Mouse (Mus musculus) intestine, postnatal 0 days (tissue): ENCODE results near the gene Gm49425. TPM values are rescaled to one million over a fixed set of nuclear protein-coding genes. Genes with fewer than 3 reads are reported as not detected.
A peak's percentile ranks its signal among the peaks of the same experiment; 100 is the strongest.
"Not testable (repeated sequence)": the region's sequence is repeated elsewhere in the genome, so short reads cannot be mapped to it uniquely, and the experiment has no call there.

Experiments
- ATAC-seq: fragments of 200-750 bp; cut with Nextera tagmentation; 2 replicates; pipeline ENCODE4 v1.8.0; 2017; ENCODE audit warnings: mild to moderate bottlenecking, moderate TSS enrichment, moderate library complexity
- H3K27ac ChIP-seq: fragments of 300-500 bp; sonication (generic); 2 replicates; pipeline ENCODE4 v1.5.1; 2014; ENCODE audit warnings: mild to moderate bottlenecking, low read depth, low read length, moderate library complexity
- H3K27me3 ChIP-seq: fragments of 300-500 bp; sonication (generic); replicated peaks from 2 replicates; pipeline ENCODE4 v1.6.1; 2014; ENCODE audit warnings: low read length, mixed read lengths; ENCODE audit not compliant: control insufficient read depth, insufficient read depth
- H3K36me3 ChIP-seq: fragments of 300-500 bp; sonication (generic); 2 replicates; pipeline ENCODE4 v1.6.1; 2014; ENCODE audit warnings: mild to moderate bottlenecking, moderate library complexity; ENCODE audit not compliant: control insufficient read depth, insufficient read depth
- H3K4me1 ChIP-seq: fragments of 300-500 bp; sonication (generic); replicated peaks from 2 replicates; pipeline ENCODE4 v1.6.1; 2014; ENCODE audit warnings: antibody characterized with exemption, low read length, mixed read lengths; ENCODE audit not compliant: control insufficient read depth, insufficient read depth
- H3K4me2 ChIP-seq: fragments of 300-500 bp; sonication (generic); replicated peaks from 2 replicates; pipeline ENCODE4 v1.6.1; 2014; ENCODE audit warnings: low read depth, mild to moderate bottlenecking, moderate library complexity
- H3K4me3 ChIP-seq: fragments of 300-500 bp; sonication (generic); 2 replicates; pipeline ENCODE4 v1.5.1; 2014; ENCODE audit warnings: low read depth, low read length
- H3K9ac ChIP-seq: fragments of 300-500 bp; sonication (generic); 2 replicates; pipeline ENCODE4 v1.6.1; 2014; ENCODE audit warnings: mild to moderate bottlenecking, low read depth, low read length
- H3K9me3 ChIP-seq: fragments of 300-500 bp; sonication (generic); 2 replicates; pipeline ENCODE4 v1.6.1; 2016; ENCODE audit warnings: mixed run types; ENCODE audit not compliant: control insufficient read depth
- CTCF ChIP-seq: sonication (generic); IDR thresholded peaks from 2 replicates; pipeline ENCODE4 v1.5.1; 2016; ENCODE audit warnings: low read depth, mild to moderate bottlenecking, control low read depth, antibody characterized with exemption, moderate library complexity
- WGBS: fragments of 180-500 bp; shearing (Covaris S2); extraction: QIAGEN DNeasy Blood & Tissue Kit; methylation state at CpG from one replicate; pipeline ENCODE4 v1.1.7; 2014; 5-methylcytosine and 5-hydroxymethylcytosine counted together
- polyA plus RNA-seq: library from polyadenylated mRNA; unstranded; fragments of >200 nt; fragmentation: Nextera tagmentation; extraction: Ambion mirVana; gene quantifications from 2 replicates; pipeline ENCODE4 v1.2.1, GENCODE M21; 2015

The Gm49425 gene
- polyA plus RNA-seq: not detected in 2 replicates

- not testable (repeated sequence) for H3K36me3 ChIP-seq, H3K9ac ChIP-seq, H3K27ac ChIP-seq, H3K27me3 ChIP-seq, ATAC-seq, H3K4me3 ChIP-seq, H3K4me1 ChIP-seq, H3K4me2 ChIP-seq, H3K9me3 ChIP-seq
- WGBS: 71% methylated on average over 2 of the region's 2 CpGs
Measured at GRCm38 (mm10) chr15:101517161-101517560, at the start of gene Gm49425. Gene Gm49425 (minus strand): TSS chr15:101517261.

GRCm38 (mm10) chr15:101562850-101563249 is 45.8 kb upstream of the Gm49425 start, which contains the start of gene Krt90:
Gene Krt90 (minus strand): TSS chr15:101562950.
- ATAC-seq: no peak
- Histone ChIP-seq H3K4me2 (no peak within 1 kb of the TSS), H3K9me3 (no peaks in the 10 kb centered on the region), H3K4me1 (no peaks in the 10 kb centered on the region), H3K27me3 (0 out of 2 replicates have a peak, but pooled peaks cover 4% of the 10 kb centered on the region), H3K36me3 (no peaks in the 10 kb centered on the region), H3K4me3 (no peak within 1 kb of the TSS), H3K9ac (no peak within 1 kb of the TSS), H3K27ac (no peak within 1 kb of the TSS)
- 67% methylated on average over 5 of the region's 5 CpGs for WGBS
- TF ChIP-seq CTCF: no peak

GRCm38 (mm10) chr15:101558034-101558646 is 41.1 kb upstream of the Gm49425 start:
- H3K9ac ChIP-seq: no peak overlapping the region
- H3K4me2 ChIP-seq: no peak overlapping the region
- no peak for ATAC-seq
- TF ChIP-seq CTCF: no peak
- no peaks in the 10 kb centered on the region for H3K36me3 ChIP-seq
- WGBS: 7% methylated on average over 7 of the region's 7 CpGs
- 0 out of 2 replicates have a peak, but pooled peaks cover 4% of the 10 kb centered on the region for H3K27me3 ChIP-seq
- H3K27ac ChIP-seq: no peak overlapping the region
- H3K4me1 ChIP-seq: no peaks in the 10 kb centered on the region
- H3K4me3 ChIP-seq: no peak overlapping the region
- H3K9me3 ChIP-seq: no peaks in the 10 kb centered on the region

GRCm38 (mm10) chr15:101553169-101553568 is 36.1 kb upstream of the Gm49425 start:
- no peak overlapping the region for H3K9ac ChIP-seq
- no peak overlapping the region for H3K4me3 ChIP-seq
- H3K27ac ChIP-seq: no peak overlapping the region
- no peaks in the 10 kb centered on the region; the same call in 1 of the 2 replicates for H3K27me3 ChIP-seq
- H3K9me3 ChIP-seq: no peaks in the 10 kb centered on the region
- ATAC-seq: no peak
- peak; percentile 19 for TF ChIP-seq CTCF
- no peaks in the 10 kb centered on the region for H3K4me1 ChIP-seq
- 1% methylated on average over 9 of the region's 11 CpGs for WGBS
- H3K4me2 ChIP-seq: no peak overlapping the region
- no peaks in the 10 kb centered on the region for H3K36me3 ChIP-seq

- no peak overlapping the region for H3K27ac ChIP-seq
- H3K9ac ChIP-seq: no peak overlapping the region
- ATAC-seq: no peak
- TF ChIP-seq CTCF: no peak
- H3K4me1 ChIP-seq: no peaks in the 10 kb centered on the region
- WGBS: 72% methylated on average over 8 of the region's 8 CpGs
- no peak overlapping the region for H3K4me3 ChIP-seq
- no peaks in the 10 kb centered on the region; the same call in 1 of the 2 replicates for H3K27me3 ChIP-seq
- H3K9me3 ChIP-seq: no peaks in the 10 kb centered on the region
- no peak overlapping the region for H3K4me2 ChIP-seq
- H3K36me3 ChIP-seq: no peaks in the 10 kb centered on the region
Measured at GRCm38 (mm10) chr15:101552188-101552587, 35.1 kb upstream of the Gm49425 start.

- Histone ChIP-seq H3K4me1 (no peaks in the 10 kb centered on the region), H3K9me3 (no peaks in the 10 kb centered on the region), H3K4me2 (no peak within 1 kb of the TSS), H3K9ac (no peak within 1 kb of the TSS), H3K4me3 (no peak within 1 kb of the TSS), H3K27ac (no peak within 1 kb of the TSS), H3K27me3 (no peaks in the 10 kb centered on the region; the same call in 1 of the 2 replicates), H3K36me3 (no peaks in the 10 kb centered on the region)
- no peak for TF ChIP-seq CTCF
- ATAC-seq: no peak
- WGBS: 83% methylated on average over 7 of the region's 7 CpGs
Measured at GRCm38 (mm10) chr15:101550567-101550966, 33.5 kb upstream of the Gm49425 start, which contains the start of gene Krt82. Gene Krt82 (minus strand): TSS chr15:101550667.
